Mouse (Mus musculus): ENCODE measurements around the gene Pskh1. TPM values are rescaled to one million over a fixed set of nuclear protein-coding genes. Genes with fewer than 3 reads are reported as not detected.
A peak's percentile ranks its signal among the peaks of the same experiment; 100 is the strongest.

Pskh1 gene
- total RNA-seq, 1 experiment from 2014 or later = 11.4 TPM

DNA sequence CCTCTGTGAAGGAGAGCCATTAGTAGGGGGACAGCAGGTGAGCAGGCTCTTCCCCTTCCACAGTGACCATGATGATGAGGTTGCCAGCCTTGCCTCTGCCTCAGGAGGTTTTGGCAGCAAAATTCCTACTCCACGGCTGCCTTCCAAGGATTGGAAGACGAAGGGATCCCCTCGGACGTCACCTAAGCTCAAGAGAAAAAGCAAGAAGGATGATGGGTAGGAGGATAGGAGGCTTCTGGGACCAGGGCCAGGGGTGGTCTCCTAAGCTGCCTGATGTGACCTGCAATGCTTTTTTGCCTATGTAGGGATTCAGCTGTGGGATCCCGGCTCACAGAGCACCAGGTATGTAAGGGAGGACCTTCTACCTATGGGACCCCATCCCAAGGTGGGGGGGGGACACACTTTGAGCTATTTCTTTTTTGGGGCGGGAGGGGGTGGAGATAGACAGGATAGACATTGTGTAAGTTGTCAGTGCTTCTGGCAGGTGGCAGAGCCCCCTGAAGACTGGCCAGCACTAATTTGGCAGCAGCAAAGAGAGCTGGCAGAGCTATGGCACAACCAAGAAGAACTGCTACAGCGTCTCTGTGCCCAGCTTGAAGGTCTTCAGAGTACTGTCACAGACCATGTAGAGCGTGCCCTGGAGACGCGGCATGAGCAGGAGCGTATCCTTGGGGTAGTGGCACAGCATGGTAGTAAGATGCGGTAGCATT lies 10.3 kb upstream of the Pskh1 start:
- ATAC-seq (replicated peaks; ENCODE audit: insufficient number of reproducible peaks, low FRiP score, low TSS enrichment, poor library complexity, severe bottlenecking) = no peak

DNA sequence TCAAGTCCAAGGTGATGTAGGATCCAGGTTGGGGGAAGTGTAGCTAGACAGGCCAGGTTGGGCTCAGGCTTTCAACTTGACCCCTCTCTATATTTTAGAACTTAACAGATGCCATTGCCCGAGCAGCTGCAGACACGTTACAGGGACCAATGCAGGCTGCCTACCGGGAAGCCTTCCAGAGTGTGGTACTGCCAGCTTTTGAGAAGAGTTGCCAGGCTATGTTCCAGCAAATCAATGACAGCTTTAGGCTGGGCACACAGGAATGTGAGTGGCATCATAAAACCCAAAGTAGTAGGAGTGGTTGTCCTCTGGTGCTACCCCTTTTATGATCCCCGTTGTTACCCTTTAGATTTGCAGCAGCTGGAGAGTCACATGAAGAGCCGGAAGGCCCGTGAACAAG lies 9.4 kb upstream of the Pskh1 start:
- ATAC-seq (replicated peaks; ENCODE audit: insufficient number of reproducible peaks, low FRiP score, low TSS enrichment, poor library complexity, severe bottlenecking) = no peak

GRCm38 (mm10) chr8:105892432-105892831 lies 7.8 kb upstream of the Pskh1 start:
- no peak for ATAC-seq (replicated peaks; ENCODE audit: insufficient number of reproducible peaks, low FRiP score, low TSS enrichment, poor library complexity, severe bottlenecking)

DNA sequence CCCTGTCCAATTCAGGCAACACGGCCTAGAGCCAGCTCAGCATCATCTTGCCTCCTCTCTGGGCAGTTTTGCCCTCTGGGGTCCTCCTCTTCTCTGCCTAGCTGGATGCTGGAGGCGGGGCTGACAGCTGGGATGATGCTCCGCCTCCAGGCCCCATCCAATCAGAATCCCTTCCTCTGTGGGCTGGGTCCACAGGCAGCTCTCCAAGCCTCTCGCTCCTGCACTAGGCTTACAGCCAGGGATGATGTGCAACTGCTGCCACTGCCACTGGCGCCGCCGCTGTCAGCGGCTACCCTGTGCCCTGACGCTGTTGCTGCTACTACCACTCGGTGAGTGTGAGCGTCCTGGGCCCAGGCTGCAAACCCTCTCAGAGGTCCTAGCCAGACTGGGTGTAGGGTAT lies 6.9 kb upstream of the Pskh1 start, which contains the start of gene Nrn1l:
TSS of gene Nrn1l (plus strand) at position 229 of the 400 bp plus-strand sequence.
- no peak for ATAC-seq (replicated peaks; ENCODE audit: insufficient number of reproducible peaks, low FRiP score, low TSS enrichment, poor library complexity, severe bottlenecking)

DNA sequence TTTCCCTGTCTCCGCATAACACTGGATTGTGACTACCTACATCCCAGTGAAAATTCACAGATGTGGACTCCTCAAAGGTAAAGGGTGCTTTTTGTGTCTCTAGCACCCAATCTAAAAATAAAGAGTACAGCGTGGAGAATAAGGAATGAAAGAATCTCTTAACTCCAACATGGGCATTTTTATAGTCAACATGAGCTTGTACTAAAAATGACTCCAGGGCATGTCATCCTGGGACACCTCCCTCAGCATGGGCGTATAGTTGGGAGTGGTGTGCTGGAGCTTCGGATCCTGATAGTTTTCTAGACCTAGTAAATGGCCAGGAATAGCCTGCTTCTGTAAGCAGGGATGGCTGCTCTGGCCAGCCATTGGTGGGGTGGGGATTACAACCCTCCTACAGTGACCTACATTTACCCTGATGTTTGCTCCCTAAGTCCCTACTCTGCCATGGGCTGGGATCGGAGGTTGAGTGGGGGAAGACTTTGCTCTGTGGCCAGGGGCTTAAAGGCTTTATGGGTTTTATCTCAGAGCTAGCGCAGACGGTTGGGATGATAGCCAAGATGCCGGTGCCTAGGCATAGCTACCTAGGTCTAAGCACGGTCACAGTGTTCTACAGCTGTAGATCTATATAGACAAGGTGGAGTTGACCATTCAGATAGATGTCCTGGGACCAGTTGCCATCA lies 2.3 kb upstream of the Pskh1 start:
- ATAC-seq (replicated peaks; ENCODE audit: insufficient number of reproducible peaks, low FRiP score, low TSS enrichment, poor library complexity, severe bottlenecking) = no peak

- ATAC-seq (replicated peaks; ENCODE audit: insufficient number of reproducible peaks, low FRiP score, low TSS enrichment, poor library complexity, severe bottlenecking) = 0 out of 2 replicates have a peak, but pooled peaks have one; percentile 44
Measured at GRCm38 (mm10) chr8:105900941-105901616, 838 bp downstream of the Pskh1 start.

GRCm38 (mm10) chr8:105919390-105919789 lies 19.1 kb downstream of the Pskh1 start:
- ATAC-seq (replicated peaks; ENCODE audit: insufficient number of reproducible peaks, low FRiP score, low TSS enrichment, poor library complexity, severe bottlenecking) = no peak

DNA sequence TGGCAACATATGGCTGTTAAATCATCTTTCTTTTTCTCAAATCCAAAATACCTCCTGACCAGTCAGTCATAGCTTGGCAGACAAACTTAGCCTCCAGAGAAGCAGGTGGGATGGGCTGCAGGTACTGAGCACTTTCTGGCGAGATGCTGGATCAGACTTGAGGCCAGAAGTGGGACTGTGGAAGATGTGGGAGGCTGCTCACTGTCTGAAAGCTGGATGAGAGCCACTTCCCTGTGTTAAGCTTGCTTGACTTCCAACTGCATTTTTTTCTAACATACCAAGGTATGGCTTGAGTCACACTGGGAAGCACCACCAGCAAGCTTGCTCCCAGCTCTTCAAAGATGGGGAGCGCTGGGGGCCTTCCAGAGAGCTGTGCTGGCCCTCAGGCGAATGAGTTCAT lies 24.9 kb downstream of the Pskh1 start:
- no peak for ATAC-seq (replicated peaks; ENCODE audit: insufficient number of reproducible peaks, low FRiP score, low TSS enrichment, poor library complexity, severe bottlenecking)

DNA sequence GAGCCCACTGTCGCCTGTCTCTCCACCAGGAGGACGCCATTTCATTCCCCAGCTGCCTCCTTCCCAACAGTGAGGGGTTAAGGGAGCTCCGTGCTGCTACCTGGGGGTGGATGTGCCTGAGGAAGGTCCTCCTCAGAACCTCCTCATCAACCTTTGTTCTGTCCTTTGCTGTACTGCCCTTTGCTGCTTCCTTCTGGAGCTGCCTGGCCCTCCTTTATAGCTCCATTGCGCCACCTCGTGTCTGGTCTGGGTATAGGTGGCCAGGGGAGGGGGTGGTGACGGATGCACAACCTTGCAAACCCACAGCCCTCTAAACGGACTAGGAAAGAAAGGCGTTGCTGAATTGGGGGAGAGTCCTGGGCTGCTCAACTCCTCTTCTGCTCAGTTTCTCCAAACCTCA lies 30.4 kb downstream of the Pskh1 start:
- ATAC-seq (replicated peaks; ENCODE audit: insufficient number of reproducible peaks, low FRiP score, low TSS enrichment, poor library complexity, severe bottlenecking) = peak; percentile 88

- no peak for ATAC-seq (replicated peaks; ENCODE audit: insufficient number of reproducible peaks, low FRiP score, low TSS enrichment, poor library complexity, severe bottlenecking)
Measured at GRCm38 (mm10) chr8:105931271-105931670, 31.0 kb downstream of the Pskh1 start.

DNA sequence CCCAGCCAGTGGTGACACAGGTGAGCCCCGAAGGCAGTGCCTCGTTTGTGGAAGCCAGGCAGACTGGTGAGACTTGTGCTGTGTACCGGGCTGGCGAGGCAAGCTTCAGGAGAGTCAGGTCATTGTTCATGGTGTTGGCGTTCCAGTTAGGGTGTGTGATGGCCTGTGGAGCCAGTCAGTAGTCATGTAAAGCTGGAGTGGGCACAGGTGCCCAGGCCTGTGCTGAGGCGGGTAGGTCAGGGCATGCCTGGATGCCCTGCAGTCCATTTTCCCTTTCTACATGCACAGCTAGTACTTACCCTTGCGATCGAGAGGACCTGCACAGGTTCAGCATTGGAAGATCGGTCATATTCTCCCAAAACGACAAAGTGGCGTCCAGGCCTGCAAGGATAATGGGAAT lies 32.3 kb downstream of the Pskh1 start:
- no peak for ATAC-seq (replicated peaks; ENCODE audit: insufficient number of reproducible peaks, low FRiP score, low TSS enrichment, poor library complexity, severe bottlenecking)

DNA sequence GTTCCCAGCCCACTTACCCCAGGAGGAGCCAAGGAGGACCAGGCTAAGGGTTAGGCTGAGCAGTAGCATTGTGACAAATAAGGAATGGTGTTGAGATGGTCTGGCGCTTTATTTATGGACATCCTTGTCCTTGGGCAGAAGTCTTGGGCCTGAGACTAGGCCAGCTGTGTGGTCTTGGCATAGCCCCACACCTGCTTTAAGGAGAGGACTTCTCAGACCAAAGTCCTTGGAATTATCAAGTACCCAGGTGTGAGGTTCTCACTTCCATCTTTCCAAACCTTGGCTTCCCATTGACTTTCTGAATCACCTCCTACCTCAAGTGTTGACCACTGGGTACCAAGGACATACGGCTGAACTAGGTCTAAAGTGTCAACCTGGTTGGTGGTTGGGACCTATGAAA lies 33.5 kb downstream of the Pskh1 start, which contains the start of gene Ctrl:
TSS of gene Ctrl (minus strand) at position 101 of the 400 bp plus-strand sequence.
- ATAC-seq (replicated peaks; ENCODE audit: insufficient number of reproducible peaks, low FRiP score, low TSS enrichment, poor library complexity, severe bottlenecking) = no peak

- no peak for ATAC-seq (replicated peaks; ENCODE audit: insufficient number of reproducible peaks, low FRiP score, low TSS enrichment, poor library complexity, severe bottlenecking)
Measured at GRCm38 (mm10) chr8:105935105-105935504, 34.9 kb downstream of the Pskh1 start.

DNA sequence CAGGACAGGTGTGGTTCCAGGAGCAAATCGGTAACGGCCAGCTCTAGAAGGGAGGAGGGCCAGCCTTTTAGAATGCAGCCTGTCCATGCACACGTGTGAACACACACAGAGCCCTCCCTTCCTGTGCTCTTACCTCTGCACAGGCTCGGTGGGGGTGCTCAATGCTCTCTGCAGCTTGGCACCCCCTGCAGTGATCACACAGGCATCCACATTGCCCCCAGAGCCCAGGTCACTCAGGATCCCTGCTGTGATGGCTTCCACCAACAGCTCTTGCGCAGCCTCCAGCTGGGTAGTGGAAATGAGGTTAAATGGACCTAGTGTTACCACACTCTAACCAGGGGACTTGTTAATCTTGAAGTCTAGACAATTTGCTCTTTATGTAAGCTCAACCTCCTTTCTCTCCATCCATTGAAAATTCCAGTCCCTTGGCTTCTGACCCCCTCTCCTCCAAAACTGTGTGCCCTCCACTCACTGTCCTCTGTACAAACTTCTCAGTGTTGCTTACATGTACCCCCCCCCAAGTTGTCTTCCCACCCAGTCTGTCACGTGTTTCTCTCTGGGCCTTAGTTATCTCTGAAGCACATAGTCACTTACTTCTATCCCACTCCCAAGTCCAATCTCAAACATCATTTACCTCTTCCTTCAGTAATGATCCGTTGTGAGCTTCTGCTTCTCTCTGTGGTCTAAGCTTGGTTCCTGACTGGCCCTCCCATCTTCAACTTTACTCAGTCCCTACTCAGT lies 35.8 kb downstream of the Pskh1 start:
- no peak for ATAC-seq (replicated peaks; ENCODE audit: insufficient number of reproducible peaks, low FRiP score, low TSS enrichment, poor library complexity, severe bottlenecking)

- peak; percentile 85 for ATAC-seq (replicated peaks; ENCODE audit: insufficient number of reproducible peaks, low FRiP score, low TSS enrichment, poor library complexity, severe bottlenecking)
Measured at GRCm38 (mm10) chr8:105936866-105937475, 36.7 kb downstream of the Pskh1 start.

- ATAC-seq (replicated peaks; ENCODE audit: insufficient number of reproducible peaks, low FRiP score, low TSS enrichment, poor library complexity, severe bottlenecking) = no peak; the same call in 1 of the 2 replicates
Measured at GRCm38 (mm10) chr8:105937496-105938305, 37.5 kb downstream of the Pskh1 start.

DNA sequence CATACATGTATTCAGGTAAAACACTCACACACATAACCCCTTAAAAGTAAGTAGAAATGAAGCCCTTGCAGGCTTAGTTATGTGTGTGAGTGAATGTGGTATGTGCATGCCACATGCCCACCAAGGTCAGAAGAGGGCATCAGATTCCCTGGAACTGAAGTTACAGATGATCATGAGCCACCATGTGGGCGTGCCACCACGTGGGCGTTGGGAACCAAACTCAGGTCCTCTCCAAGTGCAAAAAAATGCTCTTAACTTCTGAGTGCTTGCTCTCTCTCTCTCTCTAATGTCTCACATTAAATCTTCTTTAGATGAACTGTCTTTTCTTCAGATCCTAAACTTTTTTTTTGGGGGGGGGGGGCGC lies 38.0 kb downstream of the Pskh1 start, which contains the start of gene Psmb10:
TSS of gene Psmb10 (minus strand) at position 139 of the 364 bp plus-strand sequence.
- no peak for ATAC-seq (replicated peaks; ENCODE audit: insufficient number of reproducible peaks, low FRiP score, low TSS enrichment, poor library complexity, severe bottlenecking)

GRCm38 (mm10) chr8:105942026-105942425 lies 41.8 kb downstream of the Pskh1 start:
- ATAC-seq (replicated peaks; ENCODE audit: insufficient number of reproducible peaks, low FRiP score, low TSS enrichment, poor library complexity, severe bottlenecking) = no peak

All from monocyte, adult 5-6 weeks (primary cell).